Mouse (Mus musculus) embryonic facial prominence, embryonic 11.5 days (tissue): ENCODE data around the gene Batf2. TPM values are rescaled to one million over a fixed set of nuclear protein-coding genes. Genes with fewer than 3 reads are reported as not detected.

Source experiments
- ATAC-seq: fragments of 200-750 bp; cut with Nextera tagmentation; replicated peaks from 2 replicates; pipeline ENCODE4 v1.8.0; 2017; ENCODE audit warnings: low read depth; ENCODE audit not compliant: insufficient number of reproducible peaks, low FRiP score, low TSS enrichment
- DNase-seq: peaks from one replicate; pipeline ENCODE4 v3.0.0-alpha.2; 2015; ENCODE audit warnings: low spot score
- H3K27ac ChIP-seq: fragments of 300-500 bp; sonication (generic); replicated peaks from 2 replicates; pipeline ENCODE4 v1.5.1; 2014; ENCODE audit warnings: mild to moderate bottlenecking, low read depth, low read length, control low read depth
- H3K27me3 ChIP-seq: fragments of 300-500 bp; sonication (generic); 2 replicates; pipeline ENCODE4 v1.6.1; 2014; ENCODE audit warnings: mild to moderate bottlenecking, low read length, moderate library complexity, mixed read lengths; ENCODE audit not compliant: control insufficient read depth, insufficient read depth
- H3K36me3 ChIP-seq: fragments of 300-500 bp; sonication (generic); replicated peaks from 2 replicates; pipeline ENCODE4 v1.6.1; 2014; ENCODE audit warnings: low read depth, mild to moderate bottlenecking, low read length, moderate library complexity, mixed read lengths; ENCODE audit not compliant: control insufficient read depth, insufficient read depth
- H3K4me1 ChIP-seq: fragments of 300-500 bp; sonication (generic); 2 replicates; pipeline ENCODE4 v1.6.1; 2014; ENCODE audit warnings: low read length, mixed read lengths; ENCODE audit not compliant: control insufficient read depth, insufficient read depth
- H3K4me2 ChIP-seq: fragments of 300-500 bp; sonication (generic); 2 replicates; pipeline ENCODE4 v1.6.1; 2014; ENCODE audit warnings: low read depth, mild to moderate bottlenecking, control low read depth, low read length, moderate library complexity
- H3K4me3 ChIP-seq: fragments of 300-500 bp; sonication (generic); 2 replicates; pipeline ENCODE4 v1.5.1; 2014; ENCODE audit warnings: low read depth, low read length, control low read depth
- H3K9ac ChIP-seq: fragments of 300-500 bp; sonication (generic); replicated peaks from 2 replicates; pipeline ENCODE4 v1.6.1; 2014; ENCODE audit warnings: mild to moderate bottlenecking, control low read depth, low read length
- H3K9me3 ChIP-seq: fragments of 300-500 bp; sonication (generic); replicated peaks from 2 replicates; pipeline ENCODE4 v1.6.1; 2016; ENCODE audit warnings: mild to moderate bottlenecking, low read length, inconsistent platforms, mixed read lengths; ENCODE audit not compliant: control insufficient read depth
- WGBS: fragments of 180-500 bp; shearing (Covaris S2); extraction: QIAGEN DNeasy Blood & Tissue Kit; methylation state at CpG from one replicate; pipeline ENCODE4 v1.1.7; 2014; 5-methylcytosine and 5-hydroxymethylcytosine counted together
- polyA plus RNA-seq: library from polyadenylated mRNA; unstranded; fragments of >200 nt; fragmentation: Nextera tagmentation; extraction: Ambion mirVana; gene quantifications from 2 replicates; pipeline ENCODE4 v1.2.1, GENCODE M21; 2014

Gene Batf2
- polyA plus RNA-seq, 1 experiment from 2014 or later, result not detected

- WGBS, result 91% methylated on average over 15 of the region's 15 CpGs
These were observed 24.5 kb upstream of the Batf2 start for GRCm38 (mm10) chr19:6116113-6116850.

GRCm38 (mm10) chr19:6117346-6117985 lies 23.3 kb upstream of the Batf2 start:
- no peaks in the 10 kb centered on the region for H3K27me3 ChIP-seq
- H3K9ac ChIP-seq, result peak overlapping the region; percentile 93
- DNase-seq (no peak), ATAC-seq (no peak)
- peaks cover 12% of the 10 kb centered on the region for H3K36me3 ChIP-seq
- H3K27ac ChIP-seq, result peak overlapping the region; percentile 94
- H3K4me2 ChIP-seq, result peak overlapping the region; percentile 86
- 6% methylated on average over 32 of the region's 32 CpGs for WGBS
- H3K9me3 ChIP-seq, result no peaks in the 10 kb centered on the region
- H3K4me1 ChIP-seq, result no peaks in the 10 kb centered on the region
- H3K4me3 ChIP-seq, result peak overlapping the region; percentile 87

More at GRCm38 (mm10) chr19:6116113-6116850, 24.5 kb upstream of the Batf2 start:
- H3K36me3 ChIP-seq, result peaks cover 12% of the 10 kb centered on the region
- H3K9ac ChIP-seq, result no peak overlapping the region
- no peaks in the 10 kb centered on the region for H3K27me3 ChIP-seq
- no peak overlapping the region for H3K4me2 ChIP-seq
- no peaks in the 10 kb centered on the region for H3K9me3 ChIP-seq
- ATAC-seq (no peak), DNase-seq (no peak)
- no peak overlapping the region for H3K27ac ChIP-seq
- no peak overlapping the region for H3K4me3 ChIP-seq
- no peaks in the 10 kb centered on the region for H3K4me1 ChIP-seq

- H3K36me3 ChIP-seq, result peaks cover 12% of the 10 kb centered on the region
- H3K9me3 ChIP-seq, result no peaks in the 10 kb centered on the region
- H3K27me3 ChIP-seq, result no peaks in the 10 kb centered on the region
- peak; percentile 97 for DNase-seq
- peak; percentile 76 for ATAC-seq
- H3K4me3 ChIP-seq, result peak within 1 kb of the TSS; percentile 87
- H3K27ac ChIP-seq, result peak within 1 kb of the TSS; percentile 94
- under 1% methylated on average over 77 of the region's 77 CpGs for WGBS
- H3K4me2 ChIP-seq, result peak within 1 kb of the TSS; percentile 86
- no peaks in the 10 kb centered on the region for H3K4me1 ChIP-seq
- peak within 1 kb of the TSS; percentile 93 for H3K9ac ChIP-seq
These were observed 22.7 kb upstream of the Batf2 start, which contains the start of gene Sac3d1 for GRCm38 (mm10) chr19:6117986-6118676. TSS of gene Sac3d1 (minus strand) at chr19:6118650.

- H3K36me3 ChIP-seq, result peaks cover 12% of the 10 kb centered on the region
- peak overlapping the region; percentile 87 for H3K4me3 ChIP-seq
- H3K9ac ChIP-seq, result peak overlapping the region; percentile 93
- DNase-seq, result peak; percentile 31
- peak overlapping the region; percentile 86 for H3K4me2 ChIP-seq
- WGBS, result 1% methylated on average over 8 of the region's 8 CpGs
- peak; percentile 50 for ATAC-seq
- H3K27ac ChIP-seq, result no peak overlapping the region
- no peaks in the 10 kb centered on the region for H3K4me1 ChIP-seq
- H3K9me3 ChIP-seq, result no peaks in the 10 kb centered on the region
- H3K27me3 ChIP-seq, result no peaks in the 10 kb centered on the region
These were observed 22.1 kb upstream of the Batf2 start for GRCm38 (mm10) chr19:6118677-6119185.

- ATAC-seq, result no peak
- no peak overlapping the region for H3K27ac ChIP-seq
These were observed 19.0 kb upstream of the Batf2 start for GRCm38 (mm10) chr19:6121761-6122160.

GRCm38 (mm10) chr19:6123330-6123729 lies 17.5 kb upstream of the Batf2 start:
- 52% methylated on average over 8 of the region's 8 CpGs for WGBS
- no peaks in the 10 kb centered on the region for H3K27me3 ChIP-seq
- no peak overlapping the region for H3K9ac ChIP-seq
- no peaks in the 10 kb centered on the region for H3K9me3 ChIP-seq
- H3K4me1 ChIP-seq, result no peaks in the 10 kb centered on the region
- no peak overlapping the region for H3K27ac ChIP-seq
- DNase-seq (peak; percentile 69), ATAC-seq (no peak)
- no peak overlapping the region for H3K4me3 ChIP-seq
- H3K36me3 ChIP-seq, result no peaks in the 10 kb centered on the region
- H3K4me2 ChIP-seq, result no peak overlapping the region

More at GRCm38 (mm10) chr19:6121761-6122160, 19.0 kb upstream of the Batf2 start:
- Histone ChIP-seq H3K27me3 (no peaks in the 10 kb centered on the region), H3K9me3 (no peaks in the 10 kb centered on the region), H3K4me1 (no peaks in the 10 kb centered on the region), H3K36me3 (no peaks in the 10 kb centered on the region), H3K4me3 (no peak overlapping the region), H3K4me2 (no peak overlapping the region), H3K9ac (peak overlapping the region; percentile 18)
- WGBS, result 26% methylated on average over 19 of the region's 19 CpGs
- no peak for DNase-seq

- 74% methylated on average over 2 of the region's 2 CpGs for WGBS
- ATAC-seq, result no peak
- Histone ChIP-seq H3K27ac (no peak overlapping the region), H3K4me3 (no peak overlapping the region), H3K9me3 (no peaks in the 10 kb centered on the region), H3K4me2 (no peak overlapping the region), H3K9ac (no peak overlapping the region), H3K4me1 (no peaks in the 10 kb centered on the region), H3K27me3 (no peaks in the 10 kb centered on the region), H3K36me3 (no peaks in the 10 kb centered on the region)
- no peak for DNase-seq
These were observed 15.9 kb upstream of the Batf2 start for GRCm38 (mm10) chr19:6124898-6125297.
